Mouse (Mus musculus): ENCODE data around the gene Ankfy1.
A peak's percentile ranks its signal among the peaks of the same experiment; 100 is the strongest.
"Not testable (repeated sequence)": the region's sequence is repeated elsewhere in the genome, so short reads cannot be mapped to it uniquely, and the experiment has no call there.

The Ankfy1 gene

DNA sequence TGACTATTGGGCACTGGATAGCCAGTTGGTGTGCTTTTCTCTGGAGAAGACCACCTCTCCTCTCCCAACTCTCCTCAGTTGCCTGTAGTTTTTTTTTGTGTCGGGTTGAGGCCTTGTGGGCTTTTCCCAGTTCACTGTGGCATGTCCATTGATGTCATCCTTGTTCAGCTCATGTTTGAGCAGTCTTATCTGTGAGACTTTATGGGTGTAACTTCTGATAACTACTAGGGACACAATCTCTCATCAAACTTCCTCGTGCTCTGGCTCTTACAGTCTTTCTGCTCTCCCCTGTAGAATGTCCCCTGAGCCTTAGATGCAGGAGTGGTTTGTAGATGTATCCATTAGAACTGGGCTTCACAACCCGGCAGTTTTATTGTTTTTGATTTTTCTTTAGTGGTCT, 5.2 kb downstream of the Ankfy1 start:
- Histone ChIP-seq H3K27me3 (ENCODE audit: insufficient read depth, low read length) (no peaks in the 10 kb centered on the region), H3K4me1 (replicated peaks; ENCODE audit: low read depth, low read length) (peaks cover 41% of the 10 kb centered on the region), H3K4me3 (replicated peaks; ENCODE audit: low read length) (no peak overlapping the region), H3K9me3 (ENCODE audit: low read length) (no peaks in the 10 kb centered on the region), H3K36me3 (ENCODE audit: insufficient read depth, low read length) (peaks cover 13% of the 10 kb centered on the region)
- no peak for TF ChIP-seq POU5F1 (IDR thresholded peaks at IDR 0.05; ENCODE audit: borderline replicate concordance, low read length)
- no peak for TF ChIP-seq CTCF (conservative IDR thresholded peaks at IDR 0.05; ENCODE audit: low read length)
- no peak for TF ChIP-seq NANOG (IDR thresholded peaks at IDR 0.05; ENCODE audit: borderline replicate concordance, low read length)

DNA sequence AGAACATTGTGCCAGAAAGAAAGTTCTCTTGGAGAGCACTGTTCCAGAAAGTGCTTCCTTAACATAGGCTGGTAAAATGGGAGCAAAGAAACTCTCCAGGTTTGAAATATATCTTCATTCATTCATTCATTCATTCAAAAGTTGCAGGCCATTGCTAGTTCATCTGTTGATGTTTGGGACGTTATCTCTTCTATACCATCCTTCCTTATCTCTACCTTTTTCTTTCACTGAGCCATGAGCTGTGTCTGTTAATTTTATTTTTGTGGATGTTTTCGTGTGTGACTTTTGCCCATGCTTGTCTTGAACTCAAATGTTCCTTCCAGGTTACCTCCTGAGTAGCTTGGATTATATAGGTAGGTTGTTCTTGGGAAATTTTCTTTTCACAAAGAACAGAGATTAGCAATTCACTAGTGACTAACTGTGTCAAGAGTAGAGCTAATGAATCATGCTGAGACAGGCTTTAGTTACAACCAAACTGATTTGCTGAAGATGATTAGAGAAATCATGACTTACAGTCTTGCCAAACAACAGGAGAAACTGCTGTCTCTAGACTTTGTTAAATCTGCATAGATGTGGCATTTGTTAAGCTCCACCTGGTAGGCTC, 6.7 kb downstream of the Ankfy1 start:
- Histone ChIP-seq H3K27me3 (ENCODE audit: insufficient read depth, low read length) (no peaks in the 10 kb centered on the region), H3K36me3 (ENCODE audit: insufficient read depth, low read length) (peaks cover 25% of the 10 kb centered on the region), H3K9me3 (ENCODE audit: low read length) (no peaks in the 10 kb centered on the region), H3K4me1 (replicated peaks; ENCODE audit: low read depth, low read length) (peaks cover 29% of the 10 kb centered on the region), H3K4me3 (replicated peaks; ENCODE audit: low read length) (no peak overlapping the region)
- TF ChIP-seq POU5F1 (IDR thresholded peaks at IDR 0.05; ENCODE audit: borderline replicate concordance, low read length) (no peak), CTCF (conservative IDR thresholded peaks at IDR 0.05; ENCODE audit: low read length) (no peak), NANOG (IDR thresholded peaks at IDR 0.05; ENCODE audit: borderline replicate concordance, low read length) (no peak)

DNA sequence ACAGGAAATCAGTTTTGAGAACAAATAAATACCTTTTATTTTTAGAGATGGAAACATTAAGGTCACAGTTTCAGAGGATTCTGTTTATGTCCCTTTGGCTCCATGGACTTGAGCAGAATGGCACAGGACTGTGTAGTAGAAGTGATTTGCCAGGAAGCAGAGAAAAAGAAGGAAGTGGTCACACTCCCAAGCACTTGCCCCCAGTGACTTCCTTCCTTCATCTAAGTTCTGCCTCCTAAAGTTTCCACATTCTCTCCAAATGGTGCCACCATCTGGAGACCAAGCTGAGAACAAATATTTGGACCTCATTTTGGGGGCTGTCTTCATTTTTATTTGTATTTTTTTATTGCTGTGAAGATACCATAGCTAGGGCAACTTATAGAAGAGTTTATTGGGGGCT, 7.5 kb downstream of the Ankfy1 start:
- TF ChIP-seq CTCF (conservative IDR thresholded peaks at IDR 0.05; ENCODE audit: low read length) = no peak
- TF ChIP-seq NANOG (IDR thresholded peaks at IDR 0.05; ENCODE audit: borderline replicate concordance, low read length) = no peak
- no peak for TF ChIP-seq POU5F1 (IDR thresholded peaks at IDR 0.05; ENCODE audit: borderline replicate concordance, low read length)
- no peaks in the 10 kb centered on the region for H3K27me3 ChIP-seq (ENCODE audit: insufficient read depth, low read length)

DNA sequence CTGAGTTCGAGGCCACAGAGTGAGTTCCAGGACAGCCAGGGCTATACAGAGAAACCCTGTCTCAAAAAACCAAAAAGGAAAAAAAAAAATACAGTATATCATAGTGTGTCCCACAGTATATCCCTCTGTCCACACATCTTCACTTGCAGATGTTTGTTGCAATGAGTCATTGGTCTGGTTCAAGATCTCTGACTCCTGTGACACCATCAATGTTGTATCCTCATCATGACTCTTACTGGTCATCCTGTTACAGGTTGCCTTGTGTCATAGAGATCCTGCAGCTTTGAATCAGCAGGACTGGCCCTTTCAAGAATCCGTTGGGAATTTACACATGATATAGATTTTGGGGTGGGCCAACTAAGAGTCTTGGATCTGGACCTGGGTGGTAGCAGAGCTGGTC, 15.3 kb downstream of the Ankfy1 start:
- not testable (repeated sequence) for H3K4me1 ChIP-seq (replicated peaks; ENCODE audit: low read depth, low read length); H3K4me3 ChIP-seq (replicated peaks; ENCODE audit: low read length); H3K27me3 ChIP-seq (ENCODE audit: insufficient read depth, low read length); H3K9me3 ChIP-seq (ENCODE audit: low read length)
- peaks cover 26% of the 10 kb centered on the region for H3K36me3 ChIP-seq (ENCODE audit: insufficient read depth, low read length)

More for the DNA sequence above, 7.5 kb downstream of the Ankfy1 start:
- Histone ChIP-seq H3K9me3 (ENCODE audit: low read length) (no peaks in the 10 kb centered on the region), H3K4me3 (replicated peaks; ENCODE audit: low read length) (no peak overlapping the region), H3K36me3 (ENCODE audit: insufficient read depth, low read length) (peaks cover 27% of the 10 kb centered on the region), H3K4me1 (replicated peaks; ENCODE audit: low read depth, low read length) (peaks cover 21% of the 10 kb centered on the region)

DNA sequence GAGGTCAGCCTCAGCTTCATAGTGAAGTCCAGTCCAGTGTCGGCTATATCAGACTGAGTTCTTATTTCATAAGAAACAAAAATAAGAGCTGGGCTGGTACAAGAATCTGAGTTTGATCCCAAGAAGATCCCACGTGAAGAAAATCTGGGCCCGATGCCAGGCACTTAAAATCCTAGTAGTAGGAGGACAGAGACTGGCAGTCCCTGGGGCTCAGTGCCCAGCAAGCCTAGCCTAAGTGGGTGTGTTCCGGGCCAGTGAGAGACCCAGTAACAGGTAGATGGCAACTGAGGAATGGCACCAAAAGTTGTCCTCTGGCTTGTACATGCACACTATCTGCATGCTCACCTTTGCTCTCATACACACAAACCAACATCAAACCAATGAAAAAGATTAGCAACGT, 22.9 kb downstream of the Ankfy1 start:
- Histone ChIP-seq H3K36me3 (ENCODE audit: insufficient read depth, low read length) (peaks cover 41% of the 10 kb centered on the region), H3K27me3 (ENCODE audit: insufficient read depth, low read length) (no peaks in the 10 kb centered on the region), H3K9me3 (ENCODE audit: low read length) (no peaks in the 10 kb centered on the region), H3K4me1 (replicated peaks; ENCODE audit: low read depth, low read length) (no peaks in the 10 kb centered on the region; the same call in 1 of the 2 replicates), H3K4me3 (replicated peaks; ENCODE audit: low read length) (no peak overlapping the region)
- no peak for TF ChIP-seq POU5F1 (IDR thresholded peaks at IDR 0.05; ENCODE audit: borderline replicate concordance, low read length)
- TF ChIP-seq NANOG (IDR thresholded peaks at IDR 0.05; ENCODE audit: borderline replicate concordance, low read length) = no peak
- no peak for TF ChIP-seq CTCF (conservative IDR thresholded peaks at IDR 0.05; ENCODE audit: low read length)

DNA sequence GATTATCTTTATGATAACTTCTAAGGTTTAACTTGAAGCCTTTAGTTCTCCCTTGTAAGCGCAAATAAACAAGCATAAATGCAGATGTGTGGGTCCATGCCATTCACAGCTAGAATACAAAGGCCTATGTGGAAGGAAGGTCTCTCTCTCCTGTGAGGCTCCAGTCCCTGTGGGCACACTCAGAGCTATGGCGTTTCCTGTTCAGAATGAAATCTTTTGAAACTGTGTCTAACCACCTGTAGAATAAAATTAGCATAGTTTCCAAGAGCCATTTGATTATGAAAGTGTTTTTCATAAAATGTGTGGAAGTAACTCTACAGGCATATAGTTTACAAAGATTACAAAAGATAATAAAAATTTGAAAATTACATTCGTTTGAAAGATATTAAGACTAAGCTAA, 28.4 kb downstream of the Ankfy1 start:
- Histone ChIP-seq H3K27me3 (ENCODE audit: insufficient read depth, low read length) (no peaks in the 10 kb centered on the region), H3K36me3 (ENCODE audit: insufficient read depth, low read length) (peaks cover 45% of the 10 kb centered on the region), H3K9me3 (ENCODE audit: low read length) (no peaks in the 10 kb centered on the region), H3K4me3 (replicated peaks; ENCODE audit: low read length) (no peak overlapping the region), H3K4me1 (replicated peaks; ENCODE audit: low read depth, low read length) (no peaks in the 10 kb centered on the region)
- no peak for TF ChIP-seq NANOG (IDR thresholded peaks at IDR 0.05; ENCODE audit: borderline replicate concordance, low read length)
- no peak for TF ChIP-seq POU5F1 (IDR thresholded peaks at IDR 0.05; ENCODE audit: borderline replicate concordance, low read length)
- no peak for TF ChIP-seq CTCF (conservative IDR thresholded peaks at IDR 0.05; ENCODE audit: low read length)

DNA sequence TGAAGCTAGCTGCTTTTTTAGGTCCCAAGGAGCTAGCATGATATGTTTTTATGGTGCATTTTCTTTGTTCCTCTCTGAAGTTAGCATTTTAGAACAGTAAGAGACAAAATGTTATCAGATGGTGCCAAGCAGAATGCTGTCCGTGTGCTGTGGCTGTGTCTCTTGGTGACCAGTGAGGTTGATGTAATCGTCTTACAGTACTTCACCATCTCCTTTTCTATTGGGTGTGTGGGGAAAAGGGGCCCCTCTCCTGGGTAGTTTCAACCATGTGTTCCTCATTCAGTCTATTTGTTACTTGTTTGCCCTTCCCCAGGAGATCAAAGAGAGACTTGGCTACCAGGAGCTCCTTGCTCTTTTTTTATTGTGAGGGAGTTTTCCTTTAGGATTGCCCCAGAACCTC, 33.4 kb downstream of the Ankfy1 start:
- peaks cover 35% of the 10 kb centered on the region for H3K36me3 ChIP-seq (ENCODE audit: insufficient read depth, low read length)
- no peak for TF ChIP-seq CTCF (conservative IDR thresholded peaks at IDR 0.05; ENCODE audit: low read length)
- no peak for TF ChIP-seq POU5F1 (IDR thresholded peaks at IDR 0.05; ENCODE audit: borderline replicate concordance, low read length)
- no peak for TF ChIP-seq NANOG (IDR thresholded peaks at IDR 0.05; ENCODE audit: borderline replicate concordance, low read length)
- no peaks in the 10 kb centered on the region for H3K27me3 ChIP-seq (ENCODE audit: insufficient read depth, low read length)
- H3K9me3 ChIP-seq (ENCODE audit: low read length) = no peaks in the 10 kb centered on the region
- no peaks in the 10 kb centered on the region for H3K4me1 ChIP-seq (replicated peaks; ENCODE audit: low read depth, low read length)
- H3K4me3 ChIP-seq (replicated peaks; ENCODE audit: low read length) = no peak overlapping the region

DNA sequence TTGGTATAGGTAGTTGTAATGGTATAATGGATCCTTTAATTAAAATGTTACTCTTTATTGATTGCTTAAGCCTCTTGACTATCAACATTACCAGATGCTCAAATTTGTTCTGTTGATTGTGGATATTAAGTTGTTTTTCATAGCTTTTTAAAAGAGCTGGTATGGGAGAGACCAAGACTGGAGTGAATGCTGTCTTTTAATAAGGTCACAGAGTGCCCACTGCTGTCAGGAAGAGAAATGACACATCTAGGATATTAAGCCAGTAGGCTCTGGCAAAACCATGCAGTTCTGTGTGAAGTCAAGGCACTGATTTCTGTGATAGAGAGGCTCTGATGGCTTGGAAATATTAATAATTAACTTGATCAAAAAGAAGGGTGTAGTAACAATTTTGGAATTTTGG, 34.1 kb downstream of the Ankfy1 start:
- no peak for TF ChIP-seq POU5F1 (IDR thresholded peaks at IDR 0.05; ENCODE audit: borderline replicate concordance, low read length)
- TF ChIP-seq CTCF (conservative IDR thresholded peaks at IDR 0.05; ENCODE audit: low read length) = peak; percentile 22; the same call in 1 of the 2 replicates
- no peak for TF ChIP-seq NANOG (IDR thresholded peaks at IDR 0.05; ENCODE audit: borderline replicate concordance, low read length)
- H3K36me3 ChIP-seq (ENCODE audit: insufficient read depth, low read length) = peaks cover 42% of the 10 kb centered on the region
- H3K27me3 ChIP-seq (ENCODE audit: insufficient read depth, low read length) = no peaks in the 10 kb centered on the region
- no peak overlapping the region for H3K4me3 ChIP-seq (replicated peaks; ENCODE audit: low read length)
- no peaks in the 10 kb centered on the region for H3K4me1 ChIP-seq (replicated peaks; ENCODE audit: low read depth, low read length)
- H3K9me3 ChIP-seq (ENCODE audit: low read length) = no peaks in the 10 kb centered on the region

DNA sequence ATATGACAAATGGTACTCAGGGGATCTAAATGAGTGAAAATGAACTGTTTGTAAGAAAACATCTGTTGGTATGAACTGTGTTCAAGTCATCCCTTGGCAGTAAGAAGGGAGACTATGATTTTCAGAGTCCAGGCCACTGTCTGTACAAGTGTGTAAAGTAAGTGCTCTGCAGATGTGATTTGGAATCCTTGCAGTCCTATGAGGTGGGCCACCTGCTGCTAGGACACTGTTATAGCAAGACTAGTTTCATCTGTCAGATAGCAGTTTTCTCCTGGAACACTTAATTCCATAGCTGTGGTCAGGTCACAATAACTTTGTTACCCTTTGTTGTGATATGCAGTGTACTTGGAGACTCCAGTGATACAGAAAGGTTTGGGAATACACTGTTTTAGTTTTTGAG, 36.2 kb downstream of the Ankfy1 start:
- Histone ChIP-seq H3K27me3 (ENCODE audit: insufficient read depth, low read length) (no peaks in the 10 kb centered on the region), H3K9me3 (ENCODE audit: low read length) (no peaks in the 10 kb centered on the region), H3K36me3 (ENCODE audit: insufficient read depth, low read length) (peaks cover 58% of the 10 kb centered on the region), H3K4me1 (replicated peaks; ENCODE audit: low read depth, low read length) (no peaks in the 10 kb centered on the region), H3K4me3 (replicated peaks; ENCODE audit: low read length) (no peak overlapping the region)
- TF ChIP-seq CTCF (conservative IDR thresholded peaks at IDR 0.05; ENCODE audit: low read length) (no peak; the same call in 1 of the 2 replicates), NANOG (IDR thresholded peaks at IDR 0.05; ENCODE audit: borderline replicate concordance, low read length) (no peak), POU5F1 (IDR thresholded peaks at IDR 0.05; ENCODE audit: borderline replicate concordance, low read length) (no peak)
